Mouse (Mus musculus): Measurements from ENCODE around the gene Sart3.

Sart3 gene

DNA sequence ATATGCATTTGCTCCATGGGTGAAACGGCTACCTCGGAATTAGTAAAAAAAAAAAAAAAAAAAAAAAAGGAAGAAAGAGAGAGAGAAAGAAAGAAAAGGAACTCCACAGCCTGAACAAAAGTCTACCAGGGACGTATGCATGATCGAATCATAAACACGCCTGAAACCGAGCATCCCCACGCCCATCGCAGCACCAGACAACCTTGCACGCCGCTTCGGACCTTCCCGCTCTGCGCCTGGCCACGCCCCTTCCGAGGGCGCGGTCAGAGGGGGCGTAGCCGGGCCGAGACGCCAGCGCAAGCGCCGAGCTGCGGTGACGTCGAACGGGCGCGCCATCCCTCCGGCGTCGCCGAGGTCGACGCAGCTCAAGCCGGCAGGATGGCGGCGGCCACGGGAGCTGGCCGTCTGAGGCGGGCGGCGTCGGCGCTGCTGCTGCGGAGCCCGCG, at the start of gene Sart3, which contains the start of gene Iscu:
Sart3 (minus strand) TSS at position 61 of the 446 bp plus-strand sequence.
Iscu (plus strand) TSS at position 299 of the 446 bp plus-strand sequence.
- DNase-seq, result peak; percentile 98

DNA sequence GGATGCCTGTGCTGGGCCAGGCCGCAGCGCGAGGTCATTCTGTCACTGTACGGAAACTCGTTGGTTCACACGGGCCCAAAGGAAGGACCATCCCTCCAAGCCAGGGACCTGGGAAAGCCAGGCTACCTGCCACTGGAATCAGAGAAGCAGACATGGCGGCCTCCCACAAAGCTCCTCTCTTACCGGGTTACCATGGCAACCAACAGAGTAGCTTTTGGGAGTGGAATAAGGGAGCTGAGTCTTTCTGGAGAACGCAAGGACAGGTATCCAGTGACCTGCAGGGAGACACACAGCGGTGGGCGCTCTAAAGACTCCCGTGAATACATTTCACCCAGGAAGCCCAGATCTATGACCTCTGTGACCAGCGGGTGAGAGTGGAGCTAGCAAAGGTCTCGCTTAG, 46.3 kb upstream of the Sart3 start:
- DNase-seq, result no peak

DNA sequence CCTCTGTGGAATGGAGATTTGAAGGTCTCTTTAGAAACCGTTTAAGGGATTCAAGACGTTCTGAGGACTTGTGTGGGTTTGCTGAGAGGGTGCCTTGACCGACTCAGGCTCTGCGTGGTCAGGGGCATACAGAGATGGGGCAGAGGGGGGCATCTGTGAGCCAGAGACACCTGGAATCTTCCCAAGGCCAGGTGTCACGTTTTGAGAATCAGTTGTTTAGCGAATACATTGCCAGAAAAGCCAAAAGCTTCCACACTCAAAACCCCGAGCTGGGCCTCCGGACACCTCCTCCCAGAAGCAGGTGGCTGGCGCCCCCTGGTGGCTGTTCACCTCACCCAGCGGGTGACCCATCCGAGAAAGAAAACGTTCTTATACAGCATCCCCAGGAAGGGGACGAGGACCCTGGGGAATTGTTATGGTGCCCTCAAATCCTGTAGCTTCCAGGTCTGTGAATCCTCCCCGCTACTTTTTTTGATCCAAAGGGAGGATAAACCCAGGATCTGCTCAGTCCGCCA, 43.4 kb upstream of the Sart3 start:
- DNase-seq, result peak; percentile 88

DNA sequence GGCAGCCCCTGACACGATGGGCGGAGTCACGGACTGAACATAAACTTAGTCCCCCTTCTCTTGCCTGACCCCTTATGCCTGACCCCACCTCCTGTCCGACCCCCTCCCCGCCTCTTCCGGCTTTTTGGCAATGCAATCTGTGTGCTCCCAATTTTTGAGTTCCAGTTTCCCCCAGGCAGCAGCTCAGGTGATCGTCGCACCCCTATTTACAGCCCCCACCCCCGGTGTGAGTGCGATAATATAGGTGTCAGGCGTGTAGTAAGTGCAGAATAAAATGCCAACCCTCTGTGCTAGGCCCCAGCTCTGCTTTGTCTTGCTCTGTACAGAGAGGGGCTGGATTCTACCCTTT, 42.7 kb upstream of the Sart3 start:
- no peak for DNase-seq

DNA sequence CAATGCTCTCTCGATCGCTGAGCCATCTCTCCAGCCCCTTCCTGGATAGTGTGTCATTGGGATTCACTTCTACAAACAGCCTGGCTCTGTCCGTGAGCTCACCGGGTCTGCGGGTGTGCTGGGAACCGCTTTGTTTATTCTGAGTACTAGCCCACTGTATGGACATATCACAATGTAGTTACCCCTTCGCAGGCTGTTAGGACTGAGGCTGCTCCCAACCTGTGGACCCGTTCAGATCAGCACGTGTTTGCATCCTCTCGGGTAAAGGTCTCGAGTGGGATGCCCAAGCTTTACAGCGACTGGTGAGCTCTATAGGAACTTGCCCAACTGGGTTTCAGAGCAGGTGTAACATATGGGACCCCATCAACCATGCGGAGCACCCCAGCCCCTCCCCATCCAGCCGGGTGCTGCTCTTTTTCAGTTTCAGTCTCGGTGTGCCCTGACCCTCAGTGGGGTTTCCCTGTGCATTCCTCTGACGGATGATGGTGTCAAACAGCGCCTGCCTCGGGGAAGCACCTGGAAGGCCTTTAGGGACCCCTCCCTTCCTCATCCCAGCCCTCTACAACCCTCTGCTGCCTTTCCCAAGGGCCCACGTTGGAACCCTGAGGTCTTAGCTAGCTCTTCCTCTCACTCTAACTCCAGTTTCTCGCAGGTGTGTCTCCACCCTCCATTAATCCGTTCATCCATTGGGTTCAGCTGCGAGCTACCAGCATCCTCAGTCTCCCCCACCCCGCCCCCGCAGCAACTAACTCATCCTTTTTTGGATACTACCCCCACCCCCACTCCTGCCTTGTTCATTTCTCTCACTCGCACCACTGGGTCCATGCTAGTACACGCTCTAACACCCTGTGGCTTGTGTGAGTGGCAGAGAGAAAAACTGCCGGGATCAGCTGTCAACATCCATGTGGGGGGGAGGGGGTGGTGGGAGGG, 42.1 kb upstream of the Sart3 start:
- DNase-seq, result no peak

DNA sequence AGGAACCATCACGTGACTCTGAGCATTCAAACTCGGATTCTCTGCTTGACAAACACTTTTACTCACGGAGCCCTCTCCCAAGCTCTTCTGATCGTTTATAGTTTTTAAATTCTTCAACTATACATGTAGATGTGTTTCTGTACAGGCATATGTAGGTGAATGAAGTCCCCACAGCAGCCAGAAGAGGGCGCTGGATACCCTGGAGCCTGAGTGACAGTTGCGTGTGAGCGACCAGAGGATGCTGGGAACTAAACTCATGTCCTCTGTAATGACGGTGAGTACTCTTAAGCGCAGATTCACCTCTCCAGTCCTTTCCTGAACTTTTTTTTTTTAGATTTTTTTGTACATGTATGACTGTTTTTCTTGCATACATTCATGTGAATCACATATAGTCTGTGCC, 41.3 kb upstream of the Sart3 start:
- peak; percentile 26 for DNase-seq

DNA sequence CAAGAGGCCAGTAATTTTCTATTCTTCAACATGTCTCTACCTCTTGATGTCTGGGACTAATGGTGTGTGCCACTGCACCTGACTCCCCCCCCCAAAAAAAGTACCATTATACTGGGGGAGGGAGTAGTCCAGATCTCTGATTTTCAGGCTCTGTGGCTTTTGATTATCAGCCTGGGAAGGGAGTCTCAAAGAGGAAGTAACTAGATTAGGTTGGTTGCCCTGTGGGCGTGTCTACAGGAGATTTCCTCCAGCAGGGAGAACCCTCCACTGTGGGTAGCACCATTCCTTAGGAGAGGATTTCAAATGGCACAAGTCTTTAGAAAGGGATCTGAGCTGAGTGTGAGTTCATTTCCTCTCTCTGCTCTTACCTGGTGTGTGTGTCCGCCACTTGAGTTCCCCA, 40.3 kb upstream of the Sart3 start:
- no peak for DNase-seq

DNA sequence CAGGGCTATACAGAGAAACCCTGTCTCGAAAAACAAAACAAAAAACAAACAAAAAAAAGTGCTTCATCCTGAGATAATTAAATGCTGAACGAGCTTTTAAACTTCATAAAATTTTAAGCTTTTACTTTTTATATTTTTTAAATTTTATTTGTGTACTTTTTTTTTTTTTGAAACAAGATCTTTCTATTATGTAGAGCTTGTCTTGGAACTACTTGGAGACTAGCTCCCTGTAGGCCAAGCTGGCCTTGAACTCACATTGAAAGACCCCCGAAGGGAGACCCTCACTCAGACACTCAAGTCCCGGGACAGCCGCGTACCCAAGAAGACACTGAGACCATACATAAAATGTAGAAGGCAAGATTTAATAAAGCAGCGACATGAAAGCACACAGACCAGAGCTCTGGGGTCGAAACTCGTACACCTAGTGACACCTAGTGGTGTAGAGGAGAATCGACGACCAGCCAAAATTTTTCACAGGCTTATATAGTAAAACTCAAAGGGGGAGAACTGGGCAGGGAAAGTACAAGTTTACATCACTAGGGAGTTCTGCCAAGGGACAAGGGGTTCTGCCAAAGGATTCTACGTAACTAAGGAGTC, 39.6 kb upstream of the Sart3 start:
- DNase-seq, result peak; percentile 57

DNA sequence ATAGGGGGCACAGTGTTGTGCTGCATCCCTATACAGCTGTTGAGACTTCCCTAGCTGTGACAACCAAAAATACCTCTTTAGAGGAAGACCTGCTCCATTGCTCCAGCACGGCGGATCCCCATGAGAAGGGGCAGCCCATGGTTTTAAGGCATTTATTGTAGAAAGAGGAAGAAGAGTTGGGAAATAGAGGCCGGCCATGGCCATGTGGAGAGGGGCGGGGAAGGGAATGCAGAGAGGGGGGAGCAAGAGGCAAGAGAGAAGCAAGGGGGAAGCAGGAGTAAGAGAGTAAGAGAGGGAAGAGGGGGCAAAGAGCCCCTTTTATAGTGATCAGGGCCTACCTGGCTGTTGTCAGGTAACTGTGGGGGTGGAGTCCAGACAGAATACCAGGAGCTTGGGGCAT, 37.8 kb upstream of the Sart3 start:
- DNase-seq, result no peak

DNA sequence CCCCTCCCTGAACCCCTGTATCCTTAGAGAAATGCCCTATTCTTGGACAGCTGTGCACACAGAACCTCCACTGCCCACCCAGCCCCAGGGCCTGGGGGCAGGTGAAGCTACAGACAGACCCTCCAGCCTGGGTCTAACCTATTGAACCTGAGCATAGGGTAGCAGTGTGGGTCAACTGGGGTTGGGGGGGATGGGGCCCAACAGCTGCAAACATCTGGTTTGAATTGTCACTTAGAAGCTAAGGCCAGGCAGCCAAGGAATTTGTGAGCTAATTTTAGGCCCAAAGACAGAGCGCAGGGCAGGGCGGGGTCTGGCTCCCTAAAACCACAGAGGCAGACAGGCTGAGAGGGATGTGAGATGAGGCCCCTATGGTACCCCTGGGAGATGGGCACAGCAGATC, 35.9 kb upstream of the Sart3 start:
- peak; percentile 59 for DNase-seq

DNA sequence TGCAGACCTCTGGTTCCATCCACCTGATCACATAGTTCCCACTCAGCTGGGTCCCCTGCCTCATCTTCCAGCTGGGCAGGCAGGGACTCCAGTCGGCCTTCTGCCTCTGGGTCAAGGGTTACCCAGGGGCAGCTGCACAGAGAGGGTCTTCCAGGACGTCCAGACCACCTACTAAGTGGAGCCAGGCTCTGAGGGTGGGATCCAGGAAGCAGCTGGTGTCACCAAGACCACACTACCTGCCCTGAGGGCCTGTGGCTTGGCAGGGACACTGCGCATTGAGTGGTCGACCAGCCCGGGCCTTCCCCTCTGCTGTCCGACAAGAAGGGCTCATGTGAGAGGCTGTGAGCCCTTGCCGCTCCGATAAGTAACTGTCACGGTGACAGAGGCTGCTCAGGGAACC, 35.4 kb upstream of the Sart3 start:
- DNase-seq, result peak; percentile 19

DNA sequence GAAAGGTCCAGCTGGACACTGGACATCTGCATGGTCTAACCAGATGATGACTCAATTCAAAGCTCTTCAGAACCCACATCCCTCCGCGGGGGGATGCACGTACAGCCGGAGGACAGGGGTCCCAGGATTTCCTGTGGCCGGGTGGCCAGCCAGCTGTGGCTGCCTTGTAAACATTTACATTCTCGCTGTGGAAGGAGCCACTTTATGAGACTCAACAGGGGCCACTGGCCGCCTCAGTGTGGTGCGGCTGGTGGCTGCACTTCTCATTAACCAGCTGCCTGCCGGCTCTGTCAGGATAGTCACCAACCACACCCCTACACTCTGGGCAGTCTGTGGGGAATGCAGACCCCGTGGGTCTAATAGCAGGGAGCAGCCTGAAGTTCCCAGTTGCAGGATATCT, 34.1 kb upstream of the Sart3 start:
- peak; percentile 57 for DNase-seq

DNA sequence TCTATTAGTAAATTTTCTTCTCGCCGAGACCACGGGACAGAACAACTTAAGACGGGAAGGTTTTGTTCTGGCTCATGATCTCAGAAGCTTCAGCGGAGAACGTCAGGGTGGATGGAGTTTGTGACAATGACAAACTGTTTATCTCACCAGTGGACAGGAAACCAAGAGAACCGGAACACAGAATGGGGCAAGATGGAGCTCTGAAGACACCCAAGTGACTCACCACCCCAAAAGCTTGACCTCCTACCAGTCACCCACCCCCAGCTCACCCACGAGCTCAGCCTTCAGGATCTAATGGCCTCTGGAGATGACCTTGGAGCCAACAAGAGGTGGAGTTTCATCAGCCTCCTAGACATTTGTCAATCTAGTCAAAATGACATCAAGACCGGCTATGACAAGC, 33.0 kb upstream of the Sart3 start:
- DNase-seq, result no peak

DNA sequence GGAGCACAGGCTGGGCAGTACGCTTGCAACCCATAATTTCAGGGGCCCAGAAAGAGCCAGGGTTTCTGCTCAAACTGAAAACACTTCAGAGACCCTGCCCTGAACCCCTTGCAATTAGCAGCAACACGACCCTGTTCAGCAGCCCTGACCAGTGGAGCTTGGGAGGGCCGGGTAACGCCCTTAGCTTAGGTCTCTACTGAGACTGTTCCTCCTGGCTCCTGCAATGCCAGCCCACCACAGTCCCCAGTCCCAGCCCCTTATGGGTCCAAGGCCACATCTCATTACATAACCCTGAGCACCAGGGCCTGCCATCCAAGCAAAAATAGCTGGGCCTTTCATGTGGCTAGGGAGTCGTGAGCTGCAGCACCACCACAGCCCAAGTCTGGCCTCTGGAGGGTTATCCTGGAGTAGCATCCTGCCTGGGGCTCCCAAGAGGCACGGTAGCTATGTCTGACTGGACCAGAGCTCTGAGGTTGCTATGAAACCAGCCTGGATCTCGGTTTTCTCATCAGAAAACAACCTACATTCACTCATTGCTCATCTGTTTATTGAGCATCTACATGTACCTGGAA, 32.2 kb upstream of the Sart3 start:
- DNase-seq, result no peak

DNA sequence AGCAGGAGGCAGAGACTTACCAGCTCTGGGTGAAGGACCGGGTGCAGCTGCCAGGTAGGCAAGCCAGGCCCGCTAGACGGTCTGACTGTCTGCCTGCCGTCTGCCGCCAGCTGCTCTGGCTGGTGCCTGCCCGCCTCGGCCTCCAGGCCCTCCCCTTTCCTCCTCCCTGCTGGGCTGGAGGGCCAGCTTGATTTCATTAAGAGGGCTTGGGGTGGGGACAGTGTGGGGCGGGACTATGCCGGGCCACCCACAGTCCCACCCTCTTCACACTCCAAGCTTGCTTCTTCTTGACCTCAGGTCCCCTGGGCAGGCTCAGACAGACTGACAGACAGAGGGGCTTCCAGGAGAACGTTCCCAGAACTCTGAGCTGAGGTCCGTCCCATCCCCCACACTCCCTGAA, 28.0 kb upstream of the Sart3 start, which contains the start of gene Tmem119:
Tmem119 (minus strand) TSS at position 237 of the 400 bp plus-strand sequence.
- peak; percentile 83 for DNase-seq

DNA sequence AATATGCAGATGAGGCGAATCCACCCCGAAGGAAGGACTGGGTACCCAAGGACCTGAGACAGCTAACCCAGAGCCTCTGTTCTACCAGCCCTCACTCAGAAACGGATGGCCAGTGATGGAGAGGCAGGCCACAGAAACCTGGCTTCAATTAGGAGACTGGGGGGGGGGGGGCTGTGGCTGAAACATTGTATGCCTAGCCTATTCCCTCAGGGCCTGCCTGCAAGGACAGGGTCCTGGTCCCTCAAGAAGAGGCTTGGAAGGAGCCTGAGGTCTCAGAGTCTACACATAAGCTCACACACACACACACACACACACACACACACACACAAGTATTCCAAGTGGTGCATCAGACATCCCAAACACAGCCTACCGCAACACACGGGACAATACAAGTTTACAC, 27.4 kb upstream of the Sart3 start:
- no peak for DNase-seq

DNA sequence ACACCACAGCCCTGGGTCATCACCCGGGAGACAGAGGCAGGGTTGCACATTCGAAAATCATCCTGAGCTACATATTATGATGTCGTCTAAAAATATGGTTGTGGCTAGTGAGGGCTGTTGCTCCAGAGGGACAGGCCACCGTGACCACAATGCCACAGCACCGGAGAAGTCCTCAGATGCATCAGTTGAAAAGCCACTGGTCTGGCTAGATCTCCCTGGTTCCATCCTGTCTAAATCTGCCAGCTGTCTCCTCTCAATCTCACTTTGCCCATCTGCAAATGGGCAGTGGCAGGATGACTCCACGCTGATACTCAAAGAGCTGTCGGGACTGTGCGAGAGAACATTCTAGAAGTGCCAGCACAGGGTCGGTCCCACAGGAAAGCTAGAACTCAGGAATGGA, 26.2 kb upstream of the Sart3 start:
- DNase-seq, result no peak

DNA sequence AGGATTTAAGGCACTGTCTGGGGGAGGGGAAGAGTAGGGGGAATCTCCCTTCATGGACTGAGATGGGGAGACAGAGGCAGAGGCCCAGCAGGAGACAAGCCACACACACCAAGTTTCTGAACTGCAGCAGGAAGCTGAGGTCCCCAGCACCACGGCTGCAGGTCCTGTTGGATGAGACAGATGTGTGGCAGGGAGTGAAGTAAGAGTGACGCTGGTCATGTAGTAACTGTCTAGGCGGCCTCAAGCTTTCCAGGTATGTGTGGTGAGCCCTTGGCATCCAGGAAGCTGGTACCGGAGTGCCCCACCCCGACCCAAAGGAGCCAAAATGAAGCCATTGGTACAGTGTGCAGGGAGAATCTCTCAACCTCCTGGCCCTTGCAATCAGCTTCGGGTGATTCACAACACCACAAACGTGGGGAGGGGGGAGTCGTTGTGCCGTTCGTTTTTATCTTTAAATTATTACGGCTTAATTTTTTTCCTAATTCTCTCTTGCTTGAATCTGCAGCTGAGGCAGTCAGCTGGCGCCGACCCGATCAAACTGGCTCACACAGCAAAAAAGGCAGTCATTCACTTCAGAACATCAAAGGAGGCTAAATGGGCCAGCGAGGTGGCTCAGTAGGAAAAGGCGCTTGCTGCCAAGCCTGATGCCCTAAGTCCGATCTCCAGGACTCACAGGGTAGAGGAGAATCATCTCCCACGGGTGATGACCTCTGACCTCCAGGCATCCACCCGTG, 25.0 kb upstream of the Sart3 start:
- DNase-seq, result peak; percentile 28

DNA sequence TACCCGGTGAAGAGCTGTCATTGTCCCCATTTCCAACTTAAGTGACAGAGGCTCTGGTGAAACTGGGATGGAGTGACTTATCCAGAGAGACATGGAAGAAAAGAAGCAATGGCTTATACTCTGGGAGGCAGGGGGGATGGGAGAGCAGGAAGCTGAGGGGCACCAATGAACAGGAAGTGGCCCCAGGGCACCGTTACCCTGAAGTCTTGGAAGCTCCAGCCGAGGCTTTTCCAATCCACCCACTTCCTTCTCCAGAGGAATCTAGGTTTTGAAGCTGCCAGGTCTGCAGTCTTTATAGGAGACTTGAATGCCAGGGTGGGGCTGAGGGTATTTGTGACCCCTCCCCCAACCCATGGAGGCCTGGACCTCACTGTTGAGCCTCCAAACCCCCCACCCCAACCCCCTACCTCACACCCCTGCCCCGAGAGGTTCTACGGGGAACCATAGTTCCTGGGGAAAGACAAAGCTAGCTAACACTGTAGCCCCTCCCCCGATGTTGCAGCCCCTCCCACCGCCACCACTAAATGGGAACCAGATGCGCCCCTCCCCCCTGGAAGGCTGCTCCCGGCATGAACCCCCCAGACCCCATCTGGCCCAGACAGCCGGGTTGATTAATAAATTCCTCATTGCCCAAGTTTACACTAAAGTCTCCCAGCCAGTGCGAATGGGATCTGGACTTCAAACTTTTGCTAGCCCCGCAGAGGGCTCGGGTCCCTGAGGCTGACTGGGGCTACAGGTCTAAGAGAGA, 24.3 kb upstream of the Sart3 start:
- peak; percentile 83 for DNase-seq

DNA sequence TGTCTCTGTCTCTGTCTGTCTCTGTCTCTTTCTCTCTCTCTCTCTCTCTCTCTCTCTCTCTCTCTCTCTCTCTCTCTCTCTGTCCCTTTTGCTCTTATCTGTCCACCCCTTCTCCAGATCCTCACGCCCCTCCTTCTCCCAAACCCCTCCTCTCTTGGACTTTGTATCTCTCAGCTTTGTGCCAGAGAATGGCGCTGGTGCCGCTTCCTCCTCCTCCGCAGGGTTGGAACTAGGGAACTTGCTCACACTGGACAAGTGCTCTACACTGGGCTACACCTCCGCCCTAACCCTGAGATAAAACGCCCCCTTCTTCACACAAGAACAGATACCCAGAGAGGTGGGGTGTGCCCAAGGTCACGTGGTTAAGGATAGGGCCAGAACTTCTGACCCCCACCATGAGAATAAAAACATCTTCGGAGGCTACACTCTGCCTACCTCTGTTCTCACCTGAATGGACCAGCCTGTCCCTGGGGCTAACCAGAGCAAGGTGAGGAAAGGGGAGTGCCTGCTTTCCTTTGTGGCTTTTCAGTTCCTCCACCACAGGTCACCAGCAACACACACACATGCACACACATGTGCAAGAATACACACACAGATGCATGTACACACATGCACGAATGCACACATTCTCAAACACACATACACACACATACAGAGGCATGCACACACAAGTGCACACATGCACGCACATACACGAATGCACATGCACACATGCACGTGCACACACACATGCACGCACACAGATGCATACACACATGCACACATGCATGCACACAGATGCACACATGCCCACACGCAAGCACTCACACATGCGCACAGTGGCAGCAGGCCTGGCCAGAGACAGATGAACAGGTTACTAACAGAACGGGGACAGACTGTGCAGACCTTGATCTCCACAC, 19.1 kb upstream of the Sart3 start:
- peak; percentile 58 for DNase-seq
